Mouse (Mus musculus) T-helper 2 cell (primary cell): ENCODE results near the gene Fbn1.

ENCODE experiments used
- in situ Hi-C: fragments of 300-600 bp; cut with MboI, MseI; formaldehyde crosslinking; loops from one replicate; pipeline ENCODE4 v1.15.1; 2025; ENCODE audit warnings: high pct_unique_total_duplicates

Gene Fbn1

GRCm38 (mm10) chr2:125456059-125456789, 51.6 kb downstream of the Fbn1 start:
- in situ Hi-C loops = no loop called here

DNA sequence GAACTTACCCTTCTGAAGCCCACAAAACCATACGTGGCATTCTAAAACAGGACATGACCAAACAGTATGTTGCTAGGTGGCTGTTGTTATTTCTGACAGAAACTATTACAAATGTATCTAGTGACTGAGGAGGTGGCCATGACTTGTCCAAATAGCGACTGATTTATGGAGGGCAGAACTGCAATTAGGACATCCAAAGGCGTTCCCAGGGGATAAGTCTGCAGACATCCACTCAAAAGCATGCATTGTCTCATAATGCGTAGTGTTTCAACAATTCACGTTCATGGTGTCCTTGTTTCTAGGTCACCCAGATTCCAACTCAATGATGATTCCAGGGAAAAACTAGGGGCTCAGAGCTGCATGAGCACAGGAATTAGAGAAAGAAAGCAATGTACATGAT, 53.0 kb downstream of the Fbn1 start:
- in situ Hi-C loops = no loop called here

DNA sequence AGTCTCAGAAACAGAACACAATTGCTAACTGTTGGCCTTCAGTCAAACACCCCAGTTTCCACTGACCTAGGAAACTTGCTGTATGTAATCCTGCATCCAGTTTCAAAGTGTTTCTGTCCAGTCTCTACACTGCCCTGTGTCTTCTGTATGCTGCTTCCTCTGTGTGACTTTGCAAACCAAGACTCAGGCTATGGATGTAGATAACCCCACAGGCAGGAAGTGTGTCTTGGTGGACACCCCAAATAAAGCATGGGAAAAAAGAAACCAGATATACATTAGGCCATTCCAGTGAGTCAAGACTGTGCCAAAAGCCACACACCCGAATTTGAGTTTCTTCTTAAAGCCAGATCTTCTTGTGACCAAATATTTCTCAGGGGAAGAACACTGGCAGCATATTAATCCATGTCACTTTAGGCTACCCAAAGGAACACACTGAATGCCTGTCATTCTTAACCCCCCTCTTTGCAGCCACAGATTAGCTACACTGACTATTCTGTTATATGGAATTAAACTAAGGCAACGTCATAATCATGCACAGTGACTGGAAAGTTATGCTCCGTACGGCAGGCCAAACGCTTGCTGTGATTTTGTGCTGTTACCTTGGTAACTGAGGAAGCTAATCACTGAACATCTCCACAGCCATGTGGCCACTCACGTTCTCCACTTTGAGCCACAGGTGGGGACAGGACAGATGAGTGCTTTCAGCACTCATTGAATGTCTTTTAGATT, 55.3 kb downstream of the Fbn1 start:
- in situ Hi-C loops = no loop called here

DNA sequence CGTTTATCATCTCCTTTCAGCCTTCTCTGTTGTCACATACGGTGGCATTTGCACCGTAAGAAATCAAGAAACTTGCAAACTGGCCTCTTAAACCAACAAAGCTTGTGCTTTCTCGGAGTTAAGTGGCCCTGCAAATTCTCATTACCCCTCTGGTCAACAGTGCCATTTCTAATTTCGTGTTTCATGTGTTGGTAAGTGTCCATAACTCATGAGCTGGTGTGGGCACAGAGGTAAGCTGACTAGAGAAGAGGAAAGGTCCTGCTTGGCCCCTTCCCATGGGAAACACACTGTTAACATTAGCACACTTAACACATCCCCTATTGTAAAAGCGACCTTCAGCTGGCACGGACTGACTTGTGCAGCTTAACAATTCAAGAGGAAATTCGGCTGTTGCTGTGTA, 58.4 kb downstream of the Fbn1 start:
- in situ Hi-C loops = no loop called here

DNA sequence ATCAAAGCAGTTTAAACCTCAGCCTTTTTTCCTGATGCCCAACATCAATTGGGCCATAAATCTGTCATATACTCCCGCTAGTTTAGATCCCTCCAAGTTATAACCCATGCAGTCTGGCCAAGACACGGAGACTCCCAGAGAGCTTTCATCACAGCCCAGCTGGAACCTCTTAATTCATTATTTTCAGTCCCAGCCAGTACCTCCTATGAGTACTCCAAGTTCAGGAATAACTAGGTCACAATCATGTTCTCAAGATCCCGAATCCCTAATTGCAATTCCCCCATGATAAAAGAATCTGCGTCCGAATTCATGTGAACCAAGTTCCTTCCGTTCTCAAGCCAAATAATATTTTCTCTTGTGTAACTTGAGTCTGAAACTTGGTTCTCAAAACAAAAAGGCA, 58.9 kb downstream of the Fbn1 start:
- in situ Hi-C loops = no loop called here

DNA sequence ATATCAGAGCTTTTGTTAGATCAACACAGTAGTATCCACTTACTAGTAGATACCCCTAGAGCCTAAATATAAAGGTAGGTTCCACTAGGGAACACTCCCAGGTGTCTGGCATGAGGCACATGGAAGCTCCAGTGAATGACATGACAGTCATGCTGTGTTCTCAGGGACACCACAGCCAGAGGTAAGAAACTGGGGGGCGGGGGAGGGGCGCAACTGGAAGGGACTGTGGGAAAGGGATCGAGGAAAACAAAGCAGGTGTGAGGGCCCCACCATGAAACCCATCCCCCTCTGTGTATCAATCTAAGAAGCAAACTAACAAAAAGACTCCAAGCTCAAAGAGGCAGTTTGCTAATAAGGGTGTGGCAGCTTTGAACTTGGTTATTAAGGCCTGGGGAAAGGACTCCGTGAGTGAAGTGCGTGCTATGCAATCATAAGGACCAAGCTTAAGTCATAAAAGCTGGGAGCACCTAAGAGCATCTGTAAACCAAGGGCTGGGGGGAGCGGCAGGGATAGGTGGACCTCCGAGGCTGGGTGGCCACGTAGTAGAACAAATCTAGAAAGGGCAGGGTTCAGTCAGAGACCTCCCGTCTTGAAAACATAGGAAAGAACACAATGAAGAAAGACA, 60.4 kb downstream of the Fbn1 start:
- in situ Hi-C loops = no loop called here

DNA sequence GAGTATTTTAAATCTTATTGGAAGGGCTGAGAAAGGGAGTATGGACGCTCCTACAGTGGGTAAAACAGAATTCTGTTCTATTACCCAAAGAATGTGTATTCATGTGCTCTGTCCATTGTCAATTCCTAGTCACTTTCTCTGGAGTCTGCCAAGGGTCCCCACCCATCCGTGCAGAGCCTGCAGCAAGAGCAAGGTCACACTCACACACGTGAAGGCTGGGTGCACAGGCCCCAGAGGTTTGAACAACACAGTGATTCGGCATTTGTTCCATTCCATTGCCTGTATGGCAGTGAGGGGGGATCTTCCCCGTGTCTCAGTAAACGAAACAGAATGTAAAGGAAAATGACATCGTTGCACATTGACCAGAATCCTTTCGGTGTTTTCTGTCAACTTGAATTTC, 69.4 kb downstream of the Fbn1 start:
- in situ Hi-C loops = no loop called here

DNA sequence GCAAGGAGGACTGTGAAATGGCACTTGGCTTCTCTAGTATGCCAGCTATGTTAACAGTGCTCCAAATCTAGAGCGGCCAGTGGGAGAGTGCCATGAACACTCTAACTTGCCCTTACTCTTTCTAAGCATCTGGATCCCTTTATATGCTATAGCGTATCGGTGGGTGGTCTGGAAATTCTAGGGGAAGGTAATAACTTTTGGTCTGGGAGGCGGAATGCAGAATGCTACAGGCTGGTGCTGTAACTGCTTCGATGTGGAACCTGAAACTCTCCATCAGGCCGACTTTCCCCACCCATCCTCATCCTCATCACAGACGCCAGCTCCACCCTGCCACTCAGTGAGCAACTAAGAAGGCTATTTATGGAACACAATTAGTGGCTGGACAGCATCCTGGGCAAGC, 71.6 kb downstream of the Fbn1 start:
- in situ Hi-C loops = no loop called here

DNA sequence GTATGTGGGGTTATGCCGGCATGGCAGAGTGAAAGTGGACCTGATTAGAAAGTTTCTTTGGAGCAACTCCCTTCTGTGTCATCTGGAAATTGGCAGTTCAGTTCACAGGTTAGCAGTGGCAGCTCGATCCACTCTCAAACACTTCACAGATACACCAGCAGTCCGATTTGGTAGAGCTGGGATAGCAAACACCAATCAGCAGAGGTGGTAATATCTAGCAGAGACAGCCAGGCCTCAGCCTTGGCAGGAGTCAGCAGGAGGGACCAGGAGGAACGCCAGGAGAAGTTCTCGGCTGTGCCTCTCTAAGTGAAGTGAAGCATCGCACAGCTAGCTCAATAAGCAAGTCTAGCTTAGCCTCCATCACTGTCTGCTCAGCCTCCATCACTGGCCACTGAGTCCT, 74.3 kb downstream of the Fbn1 start:
- in situ Hi-C loops = no loop called here

GRCm38 (mm10) chr2:125431491-125431890, 76.3 kb downstream of the Fbn1 start:
- in situ Hi-C loops = no loop called here

- in situ Hi-C loops = loop anchor here (10.0 kb wide), 1 partner anchor 224 kb away; no protein-coding TSS in a partner anchor
These were observed 78.9 kb downstream of the Fbn1 start for GRCm38 (mm10) chr2:125428811-125429438.

DNA sequence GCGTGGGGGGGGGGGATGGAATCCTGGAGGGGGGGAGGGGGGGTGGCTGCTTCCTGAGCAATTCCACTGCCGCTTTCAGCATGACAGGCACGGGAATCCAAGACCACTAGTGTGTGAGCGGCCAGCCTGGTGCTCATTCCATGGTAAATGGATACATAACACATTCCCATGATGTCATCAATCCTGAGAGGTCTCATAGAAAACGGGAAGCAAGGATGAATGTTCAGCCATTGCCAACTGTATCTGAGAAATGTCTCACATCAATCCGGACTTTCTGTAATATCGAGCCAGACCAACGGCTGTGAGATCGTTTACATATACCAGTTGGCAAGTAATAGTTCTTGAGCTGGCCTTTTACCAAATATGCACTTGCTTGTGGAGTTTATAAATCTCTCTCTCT, 87.2 kb downstream of the Fbn1 start:
- in situ Hi-C loops = loop anchor here (10.0 kb wide), 1 partner anchor 216 kb away; no protein-coding TSS in a partner anchor

- in situ Hi-C loops = loop anchor here (10.0 kb wide), 1 partner anchor 215 kb away; no protein-coding TSS in a partner anchor
These were observed 88.1 kb downstream of the Fbn1 start for GRCm38 (mm10) chr2:125419681-125420080.

DNA sequence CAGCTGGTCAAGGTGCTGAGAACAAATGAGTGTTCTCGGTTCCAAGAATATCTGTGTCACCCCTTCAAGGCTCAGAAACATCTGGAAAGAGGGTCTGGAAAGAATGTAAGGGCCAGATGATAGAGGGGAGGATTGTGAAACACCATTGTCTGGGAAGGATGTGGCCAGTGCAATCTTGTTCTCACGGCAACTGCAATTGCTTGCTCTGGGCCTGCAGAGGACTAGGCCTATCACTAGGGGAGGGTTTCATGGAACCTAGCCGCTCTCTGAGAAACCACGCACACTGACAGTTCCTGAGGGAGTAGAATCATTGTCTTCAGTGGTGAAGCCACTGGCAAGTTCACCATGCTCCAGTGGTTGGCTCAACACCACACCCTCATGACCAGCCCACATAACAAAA, 89.2 kb downstream of the Fbn1 start:
- in situ Hi-C loops = no loop called here

- in situ Hi-C loops = no loop called here
These were observed 91.1 kb downstream of the Fbn1 start for GRCm38 (mm10) chr2:125416541-125417245.

DNA sequence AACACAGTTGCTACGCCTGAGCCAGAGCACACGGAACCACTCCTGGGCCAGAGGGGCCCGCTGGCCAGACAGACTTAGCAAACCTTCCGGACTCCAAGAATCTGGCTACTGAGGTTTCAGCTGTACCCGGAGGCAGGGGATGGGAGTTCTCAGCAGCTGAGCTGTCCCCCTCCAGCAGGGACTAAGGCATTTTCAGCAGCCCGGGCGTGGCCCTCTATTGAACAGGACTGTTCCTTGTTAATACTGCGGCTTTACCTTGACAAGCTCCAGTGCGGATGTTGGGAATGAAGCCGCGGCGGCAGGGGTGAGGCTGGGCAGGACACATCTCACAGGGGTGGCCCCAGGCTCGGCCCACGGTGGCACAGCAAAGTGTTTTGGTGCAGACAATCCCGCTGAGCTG, 95.4 kb downstream of the Fbn1 start:
- in situ Hi-C loops = no loop called here

DNA sequence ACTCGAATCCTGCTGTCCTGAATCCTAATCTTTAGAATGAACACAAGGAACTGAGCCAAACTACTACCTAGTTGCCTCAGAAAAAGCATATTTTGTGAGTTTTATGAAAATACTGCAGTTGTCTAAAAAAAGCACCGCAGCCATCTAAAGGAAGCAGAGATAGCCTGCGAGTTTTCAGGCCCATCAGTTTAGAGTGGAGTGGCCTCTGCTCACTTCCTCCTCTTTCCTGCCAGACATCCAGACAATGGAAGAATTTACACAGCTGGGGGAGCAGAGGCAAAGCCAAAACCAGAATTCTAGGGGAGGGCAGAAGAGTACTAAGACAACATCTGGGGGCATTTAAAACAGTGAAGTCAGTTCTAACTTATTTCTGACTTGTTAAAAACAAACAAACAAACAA, 96.0 kb downstream of the Fbn1 start:
- in situ Hi-C loops = no loop called here

DNA sequence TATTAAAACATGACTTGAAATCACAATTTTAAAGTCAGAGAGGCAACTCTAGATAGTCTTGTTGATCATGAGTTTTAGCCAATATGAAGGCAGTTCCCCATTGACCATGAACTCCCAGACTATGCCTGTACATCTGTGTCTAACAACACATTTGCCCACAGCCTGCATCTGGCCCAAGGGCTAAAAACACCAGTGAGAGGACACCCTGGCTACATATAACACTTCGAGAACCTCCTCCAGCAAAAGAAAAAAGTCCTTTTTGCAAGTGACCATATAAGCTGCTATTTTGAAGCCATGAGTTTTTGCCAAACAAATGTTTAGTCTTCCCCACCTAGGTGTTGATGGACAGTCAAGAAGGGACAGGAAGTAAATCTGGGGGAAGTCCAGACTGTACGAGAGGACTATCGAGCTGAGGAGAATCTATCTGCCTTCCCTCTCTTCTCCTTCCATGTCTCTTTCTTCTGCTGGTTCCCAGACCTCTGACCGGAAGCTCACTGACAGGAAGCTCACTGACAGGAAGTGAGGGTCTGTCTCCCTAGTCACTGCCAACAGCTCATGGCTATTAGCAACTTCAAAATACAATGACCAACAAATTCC, 103.2 kb downstream of the Fbn1 start:
- in situ Hi-C loops = no loop called here

DNA sequence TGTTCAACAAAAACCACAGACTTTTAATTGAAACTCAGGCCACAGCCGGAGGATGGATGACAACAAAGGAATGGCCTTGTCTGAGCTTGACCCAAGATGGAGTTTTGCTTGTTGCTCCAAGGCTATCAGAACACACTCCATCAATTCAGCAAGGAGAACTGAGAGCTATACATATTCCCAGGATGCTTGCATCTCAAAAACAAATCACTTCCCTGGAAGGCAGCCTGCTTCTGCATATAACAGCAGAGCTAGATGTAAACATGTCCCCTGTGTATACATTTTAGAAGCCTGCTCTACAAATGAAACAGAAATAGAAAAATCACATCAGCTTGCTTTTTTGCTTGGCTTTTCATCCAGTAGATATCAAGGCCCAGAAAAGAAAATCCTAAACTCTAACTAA, 105.5 kb downstream of the Fbn1 start:
- in situ Hi-C loops = no loop called here

DNA sequence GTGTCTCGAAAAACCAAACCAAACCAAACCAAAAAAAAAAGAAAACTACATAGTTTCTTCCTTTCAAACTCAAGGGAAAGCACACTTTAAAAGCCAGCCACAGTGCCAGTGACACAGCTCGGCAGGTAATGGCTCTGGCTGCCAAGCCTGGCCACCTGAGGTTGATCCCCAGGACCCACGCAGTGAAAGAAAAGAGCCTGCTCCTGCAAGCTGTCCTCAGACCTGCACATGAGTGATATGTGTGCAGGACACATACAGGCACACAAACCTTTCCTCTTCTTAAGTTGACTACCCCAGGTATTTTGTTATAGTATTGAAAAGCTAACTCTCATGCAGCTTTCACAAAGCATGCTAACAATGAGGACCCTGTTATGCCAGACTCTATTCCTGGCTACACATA, 107.7 kb downstream of the Fbn1 start:
- in situ Hi-C loops = no loop called here

DNA sequence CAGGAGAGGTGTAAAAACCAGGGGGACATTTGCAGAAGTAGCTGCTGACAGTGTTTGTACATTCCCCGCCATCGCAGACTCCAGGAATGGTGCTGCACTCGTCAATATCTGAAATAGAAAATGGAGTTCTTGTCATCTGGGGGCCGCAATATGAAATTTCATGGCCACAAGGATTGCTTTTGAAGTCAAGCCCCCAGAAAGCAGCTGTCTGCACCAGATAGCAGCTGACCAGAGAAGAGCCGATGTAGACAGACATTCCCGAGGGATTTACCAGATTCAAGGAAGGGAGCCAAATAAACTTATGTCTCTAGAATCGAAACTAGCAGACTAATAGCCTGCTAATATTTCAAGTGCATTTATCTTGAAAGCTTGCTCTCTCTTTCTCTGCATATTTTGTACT, 110.0 kb downstream of the Fbn1 start:
- in situ Hi-C loops = loop anchor here (10.0 kb wide), 1 partner anchor 1473 kb away; no protein-coding TSS in a partner anchor
